Mouse (Mus musculus): ENCODE measurements around the gene Trmt2a.
"Not testable (repeated sequence)": the region's sequence is repeated elsewhere in the genome, so short reads cannot be mapped to it uniquely, and the experiment has no call there.

Trmt2a gene

DNA sequence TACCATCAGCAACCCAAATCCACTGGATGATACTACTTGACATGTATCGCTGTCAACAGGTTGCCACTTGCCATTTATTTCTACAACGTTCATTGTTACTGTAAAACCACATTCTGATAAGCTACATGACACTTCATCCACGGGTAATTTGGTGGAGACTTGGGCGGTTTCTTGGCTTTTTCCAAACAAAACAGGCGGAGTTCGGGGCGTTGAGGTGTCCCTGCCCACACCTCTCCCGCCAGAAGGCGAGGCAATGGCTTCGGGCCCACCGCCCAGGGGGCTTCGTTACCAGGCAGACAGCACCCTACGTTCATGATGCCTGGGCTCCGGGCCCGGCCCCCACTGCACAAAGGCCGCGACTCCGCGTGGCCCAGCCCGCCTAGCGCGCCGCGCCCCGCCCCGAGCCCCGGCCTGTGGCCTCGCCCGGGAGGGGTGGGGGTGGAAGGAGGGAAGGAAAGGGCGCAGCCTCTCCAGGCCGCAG lies 40.1 kb downstream of the Trmt2a start:
- in situ Hi-C loops (cut with MseI, MboI), result no loop called here

DNA sequence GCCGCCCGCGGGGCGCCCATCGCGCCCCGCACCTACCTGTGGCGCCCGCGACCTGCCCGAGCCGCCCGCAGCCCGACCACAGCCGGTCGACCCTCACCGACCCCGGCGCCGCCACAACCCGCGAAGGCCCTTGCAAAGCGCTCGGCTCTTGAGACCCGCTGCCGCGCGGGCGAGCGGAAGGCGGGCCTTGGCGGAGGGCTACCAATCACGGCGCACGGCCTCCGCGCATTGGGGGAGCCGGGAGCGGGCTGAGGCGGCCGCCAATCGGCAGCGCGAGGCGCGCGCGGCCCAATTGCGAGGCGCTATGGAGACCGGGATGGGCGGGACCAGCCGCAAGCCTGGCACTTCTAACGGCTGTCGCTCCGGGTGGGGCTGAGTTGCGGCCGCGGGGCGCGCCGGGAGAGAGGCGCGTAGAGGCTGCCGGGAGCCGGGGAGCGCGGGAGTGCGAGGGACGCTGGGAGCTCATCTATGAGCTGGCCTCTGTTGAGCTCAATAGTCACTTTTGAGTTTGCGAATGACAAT lies 40.6 kb downstream of the Trmt2a start, which contains the start of gene Dgcr8:
Gene Dgcr8 (minus strand): TSS at position 180 of the 522 bp plus-strand sequence.
- in situ Hi-C loops (cut with MseI, MboI), result no loop called here

DNA sequence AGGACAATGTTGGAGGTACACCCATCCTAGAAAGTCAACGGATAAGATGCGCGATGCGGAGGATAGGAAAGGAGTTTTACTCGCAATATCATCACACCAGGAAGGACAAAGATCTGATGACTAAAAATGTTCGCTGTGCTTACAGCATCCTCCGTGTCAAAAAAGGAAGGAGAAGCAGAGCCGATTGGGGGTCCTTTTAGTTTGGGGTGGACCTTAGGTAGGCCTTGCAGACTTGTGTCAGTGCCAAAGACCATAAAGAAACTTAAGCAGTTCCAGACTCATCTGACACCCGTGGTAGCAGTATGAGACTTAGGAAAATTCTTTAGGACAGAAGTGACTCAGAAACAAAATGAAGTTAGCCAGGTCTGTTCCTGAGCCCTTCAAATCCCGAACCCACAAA lies 41.1 kb downstream of the Trmt2a start:
- in situ Hi-C loops (cut with MseI, MboI), result not testable (repeated sequence)

Data from mouse trophoblast stem cell (cell line).